Mouse (Mus musculus) spleen, embryonic (tissue): ENCODE data around the gene Mettl4.
"Not testable (repeated sequence)": the region's sequence is repeated elsewhere in the genome, so short reads cannot be mapped to it uniquely, and the experiment has no call there.

Source experiments
- CTCF ChIA-PET: fragments of 350-600 bp; sonication (Branson Sonifier 250); formaldehyde crosslinking; loops from one replicate; lab custom pipeline; 2022; lab: Charles Lee

The Mettl4 gene

GRCm38 (mm10) chr17:94749466-94750135, at the start of gene Mettl4:
Mettl4 (minus strand) TSS chr17:94750019.
- CTCF ChIA-PET: no interaction called here

- CTCF ChIA-PET: no interaction called here
These were observed 29.2 kb upstream of the Mettl4 start for GRCm38 (mm10) chr17:94778871-94779482.

- CTCF ChIA-PET: interaction anchor here (0.6 kb wide), 1 partner anchor 13 kb away, joined by 5 read pairs; no protein-coding TSS in a partner anchor
These were observed 18.7 kb upstream of the Mettl4 start for GRCm38 (mm10) chr17:94768491-94768890.

GRCm38 (mm10) chr17:94764711-94765110, 14.9 kb upstream of the Mettl4 start:
- CTCF ChIA-PET: no interaction called here

GRCm38 (mm10) chr17:94764011-94764410, 14.2 kb upstream of the Mettl4 start:
- CTCF ChIA-PET: no interaction called here

- CTCF ChIA-PET: no interaction called here
These were observed 12.6 kb upstream of the Mettl4 start for GRCm38 (mm10) chr17:94762405-94762804.

GRCm38 (mm10) chr17:94750136-94750729, 414 bp upstream of the Mettl4 start:
- CTCF ChIA-PET: no interaction called here

- CTCF ChIA-PET: no interaction called here
These were observed 11.6 kb downstream of the Mettl4 start for GRCm38 (mm10) chr17:94738173-94738572.

GRCm38 (mm10) chr17:94735885-94736284, 13.9 kb downstream of the Mettl4 start:
- CTCF ChIA-PET: no interaction called here

- CTCF ChIA-PET: no interaction called here
These were observed 14.4 kb downstream of the Mettl4 start for GRCm38 (mm10) chr17:94735437-94735836.

- CTCF ChIA-PET: not testable (repeated sequence)
These were observed 19.4 kb downstream of the Mettl4 start for GRCm38 (mm10) chr17:94730416-94730815.

GRCm38 (mm10) chr17:94726750-94727149, 23.1 kb downstream of the Mettl4 start:
- CTCF ChIA-PET: no interaction called here

- CTCF ChIA-PET: no interaction called here
These were observed 76.1 kb downstream of the Mettl4 start for GRCm38 (mm10) chr17:94673515-94674317.
